ENCODE assay signal across 12 mouse cellular contexts in the genomic region with DNA sequence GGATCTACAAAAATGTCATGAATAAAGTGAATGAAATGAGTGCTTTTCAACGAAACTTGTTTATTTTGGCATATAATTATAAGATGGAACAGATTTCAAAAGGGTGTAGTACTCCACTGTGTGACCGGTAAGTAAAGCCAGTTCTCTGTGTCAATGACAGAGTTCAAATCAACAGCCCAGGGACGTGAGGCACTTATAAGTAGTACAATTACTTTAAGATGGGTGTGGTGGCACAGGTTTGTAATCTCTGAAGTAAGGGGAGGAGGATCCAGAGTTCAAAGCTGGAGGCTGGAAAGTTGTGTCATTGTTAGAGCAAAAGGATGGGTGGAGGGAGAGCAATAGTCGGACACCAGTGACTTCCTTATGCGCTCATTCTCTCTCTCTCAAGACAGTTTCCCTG.
"Had no signal": no experiment of that assay in that cellular context is flagged by ENCODE, and none has a peak within 500 bp of the region (broad histone marks: within the 10 kb centered on the region; RNA-seq: fewer than 3 reads in every experiment).

No protein-coding gene starts in this region.

- H3K27me3 ChIP-seq: megakaryocyte, embryonic 14.5 days; midbrain, embryonic 13.5 days; midbrain, embryonic 15.5 days; neural tube, embryonic 12.5 days had no signal

- DNase-seq: lung, adult 18-20 months; lung, embryonic 14.5 days; lung, postnatal 10 days; right cerebral cortex, postnatal 14 days; thymus, adult 18-20 months; thymus, postnatal 14 days; thymus, postnatal 36 days had no signal

- H3K4me3 ChIP-seq: megakaryocyte, embryonic 14.5 days; midbrain, embryonic 13.5 days; midbrain, embryonic 15.5 days; neural tube, embryonic 12.5 days had no signal

- H3K27ac ChIP-seq: midbrain, embryonic 13.5 days; midbrain, embryonic 15.5 days; neural tube, embryonic 12.5 days had no signal

- H3K9me3 ChIP-seq: megakaryocyte, embryonic 14.5 days; midbrain, embryonic 13.5 days; midbrain, embryonic 15.5 days; neural tube, embryonic 12.5 days had no signal

- ATAC-seq: midbrain, embryonic 13.5 days; midbrain, embryonic 15.5 days had no signal

- H3K9ac ChIP-seq: lung, embryonic 14.5 days; midbrain, embryonic 13.5 days; midbrain, embryonic 15.5 days; neural tube, embryonic 12.5 days had no signal

- H3K4me2 ChIP-seq: lung, embryonic 14.5 days; midbrain, embryonic 11.5 days; midbrain, embryonic 13.5 days; midbrain, embryonic 15.5 days; neural tube, embryonic 12.5 days had no signal

- H3K4me1 ChIP-seq: midbrain, embryonic 13.5 days; midbrain, embryonic 15.5 days; neural tube, embryonic 12.5 days had no signal
